Mouse (Mus musculus) hindbrain, embryonic 14.5 days (tissue): Measurements from ENCODE around the gene Pip4k2c. TPM values are rescaled to one million over a fixed set of nuclear protein-coding genes. Genes with fewer than 3 reads are reported as not detected.
"Not testable (repeated sequence)": the region's sequence is repeated elsewhere in the genome, so short reads cannot be mapped to it uniquely, and the experiment has no call there.

Experiments
- ATAC-seq: fragments of 200-750 bp; cut with Nextera tagmentation; 2 replicates; pipeline ENCODE4 v1.8.0; 2017; ENCODE audit warnings: moderate number of reproducible peaks, mild to moderate bottlenecking, moderate TSS enrichment, moderate library complexity; ENCODE audit not compliant: low FRiP score
- DNase-seq: peaks from one replicate; pipeline ENCODE4 v3.0.0-alpha.2; 2015; ENCODE audit warnings: low spot score
- H3K27ac ChIP-seq: fragments of 300-500 bp; sonication (generic); 2 replicates; pipeline ENCODE4 v1.5.1; 2014; ENCODE audit warnings: mild to moderate bottlenecking, moderate library complexity
- H3K27me3 ChIP-seq: fragments of 300-500 bp; sonication (generic); 2 replicates; pipeline ENCODE4 v1.6.1; 2014; ENCODE audit warnings: mild to moderate bottlenecking, low read length, mixed read lengths; ENCODE audit not compliant: control insufficient read depth, insufficient read depth
- H3K36me3 ChIP-seq: fragments of 300-500 bp; sonication (generic); replicated peaks from 2 replicates; pipeline ENCODE4 v1.6.1; 2014; ENCODE audit not compliant: control insufficient read depth, insufficient read depth
- H3K4me1 ChIP-seq: fragments of 300-500 bp; sonication (generic); replicated peaks from 2 replicates; pipeline ENCODE4 v1.6.1; 2014; ENCODE audit warnings: antibody characterized with exemption, low read length, mixed read lengths; ENCODE audit not compliant: control insufficient read depth, insufficient read depth
- H3K4me2 ChIP-seq: fragments of 300-500 bp; sonication (generic); replicated peaks from 2 replicates; pipeline ENCODE4 v1.6.1; 2014; ENCODE audit warnings: mild to moderate bottlenecking, moderate library complexity
- H3K4me3 ChIP-seq: fragments of 300-500 bp; sonication (generic); replicated peaks from 2 replicates; pipeline ENCODE4 v1.5.1; 2014; ENCODE audit warnings: mild to moderate bottlenecking, low read length
- H3K9ac ChIP-seq: fragments of 300-500 bp; sonication (generic); 2 replicates; pipeline ENCODE4 v1.6.1; 2014
- H3K9me3 ChIP-seq: fragments of 300-500 bp; sonication (generic); 2 replicates; pipeline ENCODE4 v1.6.1; 2016; ENCODE audit warnings: low read length; ENCODE audit not compliant: control insufficient read depth
- WGBS: fragments of 180-500 bp; shearing (Covaris S2); extraction: QIAGEN DNeasy Blood & Tissue Kit; methylation state at CpG from one replicate; pipeline ENCODE4 v1.1.7; 2014; 5-methylcytosine and 5-hydroxymethylcytosine counted together
- polyA plus RNA-seq: library from polyadenylated mRNA; unstranded; fragments of >200 nt; fragmentation: Nextera tagmentation; extraction: Ambion mirVana; gene quantifications from 2 replicates; pipeline ENCODE4 v1.2.1, GENCODE M21; 2014

Gene Pip4k2c
- polyA plus RNA-seq, 1 experiment from 2014 or later, result 17.1 TPM

DNA sequence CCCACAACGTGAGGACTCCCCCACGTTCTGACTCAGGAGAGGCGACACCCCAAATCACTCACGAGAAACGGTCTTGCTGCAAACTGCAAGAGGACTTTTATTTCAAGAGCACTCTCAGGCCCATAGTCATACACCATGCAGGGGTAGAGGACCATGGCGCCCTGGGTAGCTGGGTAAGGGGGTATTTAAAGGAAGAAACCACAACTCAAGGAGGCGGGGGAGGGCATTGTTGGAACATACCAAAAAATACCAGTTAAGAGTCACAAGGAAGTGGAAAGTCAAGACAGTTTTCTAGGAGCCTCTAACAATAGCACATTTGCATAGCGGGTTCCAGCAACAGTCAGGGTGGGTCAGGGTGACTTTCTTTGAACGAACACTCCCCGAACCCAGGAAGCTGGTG lies 58.8 kb downstream of the Pip4k2c start:
- H3K4me1 ChIP-seq, H3K9me3 ChIP-seq, H3K36me3 ChIP-seq, H3K4me3 ChIP-seq, H3K9ac ChIP-seq, H3K27me3 ChIP-seq, ATAC-seq, H3K27ac ChIP-seq, H3K4me2 ChIP-seq, DNase-seq: not testable (repeated sequence)
- WGBS, result 90% methylated on average over 10 of the region's 10 CpGs

GRCm38 (mm10) chr10:127151233-127151632 lies 60.2 kb downstream of the Pip4k2c start:
- not testable (repeated sequence) for H3K4me2 ChIP-seq, H3K36me3 ChIP-seq, ATAC-seq, DNase-seq, H3K27ac ChIP-seq, H3K27me3 ChIP-seq, H3K4me3 ChIP-seq, H3K4me1 ChIP-seq, H3K9ac ChIP-seq, H3K9me3 ChIP-seq
- WGBS, result 88% methylated on average over 3 of the region's 3 CpGs

DNA sequence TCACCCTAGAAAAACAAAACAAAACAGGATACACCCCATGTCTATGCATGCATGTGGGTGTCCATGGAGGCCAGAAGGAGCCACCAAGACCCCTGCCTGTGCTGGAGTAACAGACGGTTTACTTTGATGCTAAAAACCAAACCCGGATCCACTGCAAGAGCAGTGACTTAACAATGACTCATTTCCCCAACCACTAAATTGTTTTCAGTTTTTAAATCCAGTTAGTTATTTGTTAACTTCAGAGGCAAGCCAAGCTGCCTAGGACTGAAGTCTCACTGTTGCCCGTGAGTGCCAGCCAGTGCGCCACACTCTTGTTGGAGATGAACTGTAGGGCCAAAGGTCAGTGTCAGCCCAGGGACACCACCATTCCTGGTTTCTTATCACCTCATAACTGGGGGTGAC lies 60.9 kb downstream of the Pip4k2c start:
- no peak for DNase-seq
- Histone ChIP-seq H3K4me1 (no peaks in the 10 kb centered on the region), H3K9me3 (no peaks in the 10 kb centered on the region), H3K9ac (no peak overlapping the region), H3K36me3 (no peaks in the 10 kb centered on the region), H3K27ac (no peak overlapping the region), H3K4me3 (no peak overlapping the region), H3K4me2 (no peak overlapping the region), H3K27me3 (no peaks in the 10 kb centered on the region)
- no peak for ATAC-seq
- 87% methylated on average over 4 of the region's 4 CpGs for WGBS

- H3K9ac ChIP-seq, result no peak overlapping the region
- no peak overlapping the region for H3K4me3 ChIP-seq
- H3K27ac ChIP-seq, result no peak overlapping the region
- H3K4me2 ChIP-seq, result no peak overlapping the region
- DNase-seq (no peak), ATAC-seq (no peak)
- WGBS, result 76% methylated on average over 6 of the region's 6 CpGs
- no peaks in the 10 kb centered on the region for H3K4me1 ChIP-seq
- no peaks in the 10 kb centered on the region for H3K27me3 ChIP-seq
- H3K9me3 ChIP-seq, result no peaks in the 10 kb centered on the region
- no peaks in the 10 kb centered on the region for H3K36me3 ChIP-seq
Observed at GRCm38 (mm10) chr10:127147135-127147534, 64.2 kb downstream of the Pip4k2c start.

Other genes starting within 250 kb of the Pip4k2c start
- 22.9 and 25.0 TPM in 2 replicates for gene Ctdsp2, start 232.9 kb downstream of the Pip4k2c start, polyA plus RNA-seq
- 0.60 and 2.5 TPM in 2 replicates for gene Avil, start 210.9 kb downstream of the Pip4k2c start, polyA plus RNA-seq
- gene Tsfm, start 180.7 kb downstream of the Pip4k2c start, polyA plus RNA-seq, result 59.1 and 65.0 TPM in 2 replicates
- 19.5 and 22.1 TPM in 2 replicates for gene Mettl1, start 170.2 kb downstream of the Pip4k2c start, polyA plus RNA-seq
- gene Eef1akmt3, start 170.1 kb downstream of the Pip4k2c start, polyA plus RNA-seq, result 0.13 and 0.25 TPM in 2 replicates
- gene Cyp27b1, start 163.3 kb downstream of the Pip4k2c start, polyA plus RNA-seq, result 0.08 TPM in 1 of 2 replicates, not detected in the other
- 12.0 and 12.9 TPM in 2 replicates for gene March9, start 151.4 kb downstream of the Pip4k2c start, polyA plus RNA-seq
- gene Cdk4, start 148.1 kb downstream of the Pip4k2c start, polyA plus RNA-seq, result 764 and 784 TPM in 2 replicates
- gene Tspan31, start 141.3 kb downstream of the Pip4k2c start, polyA plus RNA-seq, result 54.4 and 83.3 TPM in 2 replicates
- gene Agap2, start 136.3 kb downstream of the Pip4k2c start, polyA plus RNA-seq, result 6.7 and 8.2 TPM in 2 replicates
- gene Os9, start 90.5 kb downstream of the Pip4k2c start, polyA plus RNA-seq, result 78.1 and 83.0 TPM in 2 replicates
- 73.7 and 79.1 TPM in 2 replicates for gene B4galnt1, start 46.4 kb downstream of the Pip4k2c start, polyA plus RNA-seq
- 0.94 and 0.99 TPM in 2 replicates for gene Slc26a10, start 30.9 kb downstream of the Pip4k2c start, polyA plus RNA-seq
- gene Arhgef25, start 21.5 kb downstream of the Pip4k2c start, polyA plus RNA-seq, result 23.5 and 25.5 TPM in 2 replicates
- 223 and 231 TPM in 2 replicates for gene Dtx3, start 15.9 kb downstream of the Pip4k2c start, polyA plus RNA-seq
- 118 and 129 TPM in 2 replicates for gene Kif5a, start 51.8 kb upstream of the Pip4k2c start, polyA plus RNA-seq
- 281 and 296 TPM in 2 replicates for gene Dctn2, start 54.8 kb upstream of the Pip4k2c start, polyA plus RNA-seq
- gene Mbd6, start 77.4 kb upstream of the Pip4k2c start, polyA plus RNA-seq, result 16.2 and 20.0 TPM in 2 replicates
- 113 and 124 TPM in 2 replicates for gene Mars, start 100.2 kb upstream of the Pip4k2c start, polyA plus RNA-seq
- gene Arhgap9, start 110.4 kb upstream of the Pip4k2c start, polyA plus RNA-seq, result 0.88 and 1.1 TPM in 2 replicates
- 1.3 and 1.6 TPM in 2 replicates for gene Gli1, start 130.4 kb upstream of the Pip4k2c start, polyA plus RNA-seq
- gene Inhbe, start 142.8 kb upstream of the Pip4k2c start, polyA plus RNA-seq, result 0.04 TPM in 1 of 2 replicates, not detected in the other
- not detected in 2 replicates for gene Inhbc, start 158.8 kb upstream of the Pip4k2c start, polyA plus RNA-seq
- 32.3 and 37.8 TPM in 2 replicates for gene R3hdm2, start 168.7 kb upstream of the Pip4k2c start, polyA plus RNA-seq